Mouse (Mus musculus) CH12.LX (cell line): ENCODE data around the gene Srsf10.

Experiments used
- CTCF ChIP-seq, 2 experiments: IDR thresholded peaks in 1 of 2; conservative IDR thresholded peaks in 1 of 2; 2 replicates each; pipeline ENCODE4 v1.5.1; 2011 to 2012; ENCODE audit warnings: low read depth in 2 of 2, low read length in 2 of 2, improper control_type of control experiment in 1 of 2, inconsistent platforms in 1 of 2, mild to moderate bottlenecking in 1 of 2, moderate library complexity in 1 of 2
- ELF1 ChIP-seq: IDR thresholded peaks from 2 replicates; pipeline ENCODE4 v1.6.1; 2014; ENCODE audit warnings: low read depth, mild to moderate bottlenecking, inconsistent platforms, low read length, improper control_type of control experiment
- ETS1 ChIP-seq: conservative IDR thresholded peaks from 2 replicates; pipeline ENCODE4 v1.6.1; 2012; ENCODE audit warnings: low read depth, mild to moderate bottlenecking, inconsistent platforms, low read length, improper control_type of control experiment, moderate library complexity
- KAT2A ChIP-seq: IDR thresholded peaks from 2 replicates; pipeline ENCODE4 v1.6.1; 2012; ENCODE audit warnings: low read length, improper control_type of control experiment, inconsistent platforms; ENCODE audit not compliant: insufficient replicate concordance
- MAFK ChIP-seq: IDR thresholded peaks from 2 replicates; pipeline ENCODE4 v1.6.1; 2011; ENCODE audit warnings: low read length, improper control_type of control experiment; ENCODE audit not compliant: insufficient replicate concordance
- MEF2A ChIP-seq: IDR thresholded peaks from 2 replicates; pipeline ENCODE4 v1.6.1; 2014; ENCODE audit warnings: low read depth, mild to moderate bottlenecking, inconsistent platforms, low read length, improper control_type of control experiment, borderline replicate concordance
- POLR2A ChIP-seq: IDR thresholded peaks from 2 replicates; pipeline ENCODE4 v1.6.1; 2011; ENCODE audit warnings: low read depth, mild to moderate bottlenecking, improper control_type of control experiment, low read length
- POLR2AphosphoS2 ChIP-seq: IDR thresholded peaks from 2 replicates; pipeline ENCODE4 v1.6.1; 2011; ENCODE audit warnings: low read depth, low read length, improper control_type of control experiment
- ZKSCAN1 ChIP-seq: IDR thresholded peaks from 2 replicates; pipeline ENCODE4 v1.6.1; 2012; ENCODE audit warnings: low read depth, inconsistent platforms, low read length, improper control_type of control experiment, borderline replicate concordance

DNA sequence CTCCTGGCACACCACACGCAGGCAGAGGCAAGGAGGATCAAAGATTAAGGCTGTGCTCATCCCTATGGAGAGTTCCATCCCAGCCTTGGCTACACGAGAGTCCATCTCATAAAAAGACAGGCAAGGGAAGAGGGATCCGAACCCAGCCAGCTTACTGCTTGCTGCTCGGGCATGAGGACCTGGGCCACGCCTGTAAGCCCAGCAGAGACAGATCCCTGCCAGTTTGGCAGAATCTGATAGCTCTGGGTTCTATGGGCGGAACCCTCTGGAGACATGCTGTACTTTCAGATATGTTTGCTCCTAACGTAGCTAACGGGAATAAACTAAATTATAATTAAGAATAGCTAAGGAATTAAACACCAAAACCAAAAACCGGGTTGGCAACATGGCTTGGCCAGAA, 3.6 kb upstream of the Srsf10 start:
- TF ChIP-seq POLR2A (no peak), ETS1 (no peak), ZKSCAN1 (no peak), ELF1 (no peak), MAFK (no peak), CTCF (conservative IDR thresholded peaks at IDR 0.05 in 1 of 2, IDR thresholded peaks at IDR 0.05 in 1 of 2; ENCODE audit: low read depth in 2 of 2, low read length in 2 of 2) (no peak), KAT2A (no peak), POLR2AphosphoS2 (no peak), MEF2A (no peak)
